Mouse (Mus musculus): ENCODE measurements at regions not wholly inside any gene's neighbourhood (a gene's known extent, or its start where the extent isn't known, plus 50 kb on each side); places are given as distances from the start of the nearest gene placed in this dataset.

GRCm38 (mm10) chr15:62400984-62401609, 1443.9 kb downstream of the Gsdmc2 start:
- Histone ChIP-seq H3K79me2 (ENCODE audit: control insufficient read depth, insufficient read depth) (no peaks in the 10 kb centered on the region), H3K27me3 (ENCODE audit: control insufficient read depth, insufficient read depth, insufficient read length) (no peaks in the 10 kb centered on the region), H3ac (ENCODE audit: control insufficient read depth, insufficient read length) (no peak overlapping the region), H3K4me2 (ENCODE audit: low read depth) (no peak overlapping the region), H3K4me3 (no peak overlapping the region), H3K36me3 (ENCODE audit: control insufficient read depth, insufficient read depth) (no peaks in the 10 kb centered on the region)
- no peak for TF ChIP-seq REST (IDR thresholded peaks at IDR 0.05; ENCODE audit: insufficient read depth, insufficient read length)
- TF ChIP-seq POLR2AphosphoS2 (IDR thresholded peaks at IDR 0.05; ENCODE audit: insufficient read length, low read depth), result no peak
- no peak for TF ChIP-seq MYOG (IDR thresholded peaks at IDR 0.05; ENCODE audit: control insufficient read depth in 1 of 3, insufficient read depth in 1 of 3, insufficient read length in 2 of 3, low read depth in 2 of 3)
- TF ChIP-seq USF1 (IDR thresholded peaks at IDR 0.05; ENCODE audit: low read depth), result no peak
- no peak for TF ChIP-seq SRF (IDR thresholded peaks at IDR 0.05; ENCODE audit: control insufficient read depth, insufficient read length, low read depth)
- no peak for TF ChIP-seq TCF12 (IDR thresholded peaks at IDR 0.05; ENCODE audit: insufficient read depth, poor library complexity, severe bottlenecking)
- TF ChIP-seq MAX (IDR thresholded peaks at IDR 0.05; ENCODE audit: low read depth), result no peak
- no peak for TF ChIP-seq E2F4 (IDR thresholded peaks at IDR 0.05; ENCODE audit: insufficient read depth)
- TF ChIP-seq MYOD1 (IDR thresholded peaks at IDR 0.05; ENCODE audit: control insufficient read depth in 1 of 3, insufficient read length in 2 of 3, low read depth in 2 of 3), result no peak
- TF ChIP-seq POLR2A (IDR thresholded peaks at IDR 0.05; ENCODE audit: insufficient read length, low read depth), result no peak
- TF ChIP-seq TCF3 (IDR thresholded peaks at IDR 0.05; ENCODE audit: insufficient read length, low read depth), result no peak
- TF ChIP-seq CEBPB (IDR thresholded peaks at IDR 0.05; ENCODE audit: insufficient read depth, poor library complexity, severe bottlenecking), result no peak

GRCm38 (mm10) chr15:62399381-62399780, 1445.6 kb downstream of the Gsdmc2 start:
- no peak overlapping the region for H3ac ChIP-seq (ENCODE audit: control insufficient read depth, insufficient read length)
- H3K79me2 ChIP-seq (ENCODE audit: control insufficient read depth, insufficient read depth), result no peaks in the 10 kb centered on the region
- TF ChIP-seq MYOD1 (IDR thresholded peaks at IDR 0.05; ENCODE audit: control insufficient read depth in 1 of 3, insufficient read length in 2 of 3, low read depth in 2 of 3) (no peak), E2F4 (IDR thresholded peaks at IDR 0.05; ENCODE audit: insufficient read depth) (no peak), POLR2AphosphoS2 (IDR thresholded peaks at IDR 0.05; ENCODE audit: insufficient read length, low read depth) (no peak), USF1 (IDR thresholded peaks at IDR 0.05; ENCODE audit: low read depth) (no peak), REST (IDR thresholded peaks at IDR 0.05; ENCODE audit: insufficient read depth, insufficient read length) (no peak), SRF (IDR thresholded peaks at IDR 0.05; ENCODE audit: control insufficient read depth, insufficient read length, low read depth) (no peak), TCF3 (IDR thresholded peaks at IDR 0.05; ENCODE audit: insufficient read length, low read depth) (no peak), POLR2A (IDR thresholded peaks at IDR 0.05; ENCODE audit: insufficient read length, low read depth) (no peak), TCF12 (IDR thresholded peaks at IDR 0.05; ENCODE audit: insufficient read depth, poor library complexity, severe bottlenecking) (no peak), MAX (IDR thresholded peaks at IDR 0.05; ENCODE audit: low read depth) (no peak), MYOG (IDR thresholded peaks at IDR 0.05; ENCODE audit: control insufficient read depth in 1 of 3, insufficient read depth in 1 of 3, insufficient read length in 2 of 3, low read depth in 2 of 3) (no peak), CEBPB (IDR thresholded peaks at IDR 0.05; ENCODE audit: insufficient read depth, poor library complexity, severe bottlenecking) (no peak)
- no peaks in the 10 kb centered on the region for H3K27me3 ChIP-seq (ENCODE audit: control insufficient read depth, insufficient read depth, insufficient read length)
- no peak overlapping the region for H3K4me2 ChIP-seq (ENCODE audit: low read depth)
- no peaks in the 10 kb centered on the region for H3K36me3 ChIP-seq (ENCODE audit: control insufficient read depth, insufficient read depth)
- H3K4me3 ChIP-seq, result no peak overlapping the region

GRCm38 (mm10) chr15:62397009-62397408, 1448.0 kb downstream of the Gsdmc2 start:
- TF ChIP-seq POLR2AphosphoS2 (IDR thresholded peaks at IDR 0.05; ENCODE audit: insufficient read length, low read depth), result no peak
- TF ChIP-seq TCF12 (IDR thresholded peaks at IDR 0.05; ENCODE audit: insufficient read depth, poor library complexity, severe bottlenecking), result no peak
- TF ChIP-seq E2F4 (IDR thresholded peaks at IDR 0.05; ENCODE audit: insufficient read depth), result no peak
- no peak for TF ChIP-seq POLR2A (IDR thresholded peaks at IDR 0.05; ENCODE audit: insufficient read length, low read depth)
- TF ChIP-seq CEBPB (IDR thresholded peaks at IDR 0.05; ENCODE audit: insufficient read depth, poor library complexity, severe bottlenecking), result no peak
- no peak for TF ChIP-seq SRF (IDR thresholded peaks at IDR 0.05; ENCODE audit: control insufficient read depth, insufficient read length, low read depth)
- TF ChIP-seq USF1 (IDR thresholded peaks at IDR 0.05; ENCODE audit: low read depth), result no peak
- no peak for TF ChIP-seq TCF3 (IDR thresholded peaks at IDR 0.05; ENCODE audit: insufficient read length, low read depth)
- no peak for TF ChIP-seq REST (IDR thresholded peaks at IDR 0.05; ENCODE audit: insufficient read depth, insufficient read length)
- no peak for TF ChIP-seq MYOG (IDR thresholded peaks at IDR 0.05; ENCODE audit: control insufficient read depth in 1 of 3, insufficient read depth in 1 of 3, insufficient read length in 2 of 3, low read depth in 2 of 3)
- no peak for TF ChIP-seq MYOD1 (IDR thresholded peaks at IDR 0.05; ENCODE audit: control insufficient read depth in 1 of 3, insufficient read length in 2 of 3, low read depth in 2 of 3)
- no peak for TF ChIP-seq MAX (IDR thresholded peaks at IDR 0.05; ENCODE audit: low read depth)
- Histone ChIP-seq H3ac (ENCODE audit: control insufficient read depth, insufficient read length) (no peak overlapping the region), H3K36me3 (ENCODE audit: control insufficient read depth, insufficient read depth) (no peaks in the 10 kb centered on the region), H3K27me3 (ENCODE audit: control insufficient read depth, insufficient read depth, insufficient read length) (no peaks in the 10 kb centered on the region), H3K79me2 (ENCODE audit: control insufficient read depth, insufficient read depth) (no peaks in the 10 kb centered on the region), H3K4me2 (ENCODE audit: low read depth) (no peak overlapping the region), H3K4me3 (no peak overlapping the region)

- no peak overlapping the region for H3K4me3 ChIP-seq
- no peaks in the 10 kb centered on the region for H3K27me3 ChIP-seq (ENCODE audit: control insufficient read depth, insufficient read depth, insufficient read length)
- H3K4me2 ChIP-seq (ENCODE audit: low read depth), result no peak overlapping the region
- H3K79me2 ChIP-seq (ENCODE audit: control insufficient read depth, insufficient read depth), result no peaks in the 10 kb centered on the region
- no peaks in the 10 kb centered on the region for H3K36me3 ChIP-seq (ENCODE audit: control insufficient read depth, insufficient read depth)
- TF ChIP-seq TCF12 (IDR thresholded peaks at IDR 0.05; ENCODE audit: insufficient read depth, poor library complexity, severe bottlenecking) (no peak), MYOD1 (IDR thresholded peaks at IDR 0.05; ENCODE audit: control insufficient read depth in 1 of 3, insufficient read length in 2 of 3, low read depth in 2 of 3) (no peak), POLR2AphosphoS2 (IDR thresholded peaks at IDR 0.05; ENCODE audit: insufficient read length, low read depth) (no peak), SRF (IDR thresholded peaks at IDR 0.05; ENCODE audit: control insufficient read depth, insufficient read length, low read depth) (no peak), REST (IDR thresholded peaks at IDR 0.05; ENCODE audit: insufficient read depth, insufficient read length) (no peak), CEBPB (IDR thresholded peaks at IDR 0.05; ENCODE audit: insufficient read depth, poor library complexity, severe bottlenecking) (no peak), POLR2A (IDR thresholded peaks at IDR 0.05; ENCODE audit: insufficient read length, low read depth) (no peak), MAX (IDR thresholded peaks at IDR 0.05; ENCODE audit: low read depth) (no peak), MYOG (IDR thresholded peaks at IDR 0.05; ENCODE audit: control insufficient read depth in 1 of 3, insufficient read depth in 1 of 3, insufficient read length in 2 of 3, low read depth in 2 of 3) (no peak), USF1 (IDR thresholded peaks at IDR 0.05; ENCODE audit: low read depth) (no peak), E2F4 (IDR thresholded peaks at IDR 0.05; ENCODE audit: insufficient read depth) (no peak), TCF3 (IDR thresholded peaks at IDR 0.05; ENCODE audit: insufficient read length, low read depth) (no peak)
- H3ac ChIP-seq (ENCODE audit: control insufficient read depth, insufficient read length), result no peak overlapping the region
Observed at GRCm38 (mm10) chr15:62395377-62395776, 1449.6 kb downstream of the Gsdmc2 start.
